Mouse (Mus musculus) stomach, adult 2 months (tissue): ENCODE data around the gene Olfr1359. TPM values are rescaled to one million over a fixed set of nuclear protein-coding genes. Genes with fewer than 3 reads are reported as not detected.

ENCODE experiments used
- polyA plus RNA-seq: library from polyadenylated mRNA; depleted of rRNA; stranded (reverse); fragments of >200 nt; gene quantifications from 2 replicates; pipeline ENCODE4 v1.2.3, GENCODE M21; 2012; rRNA removed

Olfr1359 gene
- polyA plus RNA-seq, result not detected in 2 replicates

GRCm38 (mm10) chr13:21697811-21698210, at the start of gene Olfr1359:
Gene Olfr1359 (plus strand): TSS chr13:21698111.

GRCm38 (mm10) chr13:21663286-21663685, 34.6 kb upstream of the Olfr1359 start, which contains the start of gene Olfr1361:
Gene Olfr1361 (minus strand): TSS chr13:21663386.

GRCm38 (mm10) chr13:21677305-21677704, 20.6 kb upstream of the Olfr1359 start, which contains the start of gene Olfr1360:
Gene Olfr1360 (minus strand): TSS chr13:21677405.

GRCm38 (mm10) chr13:21715864-21716539, 18.1 kb downstream of the Olfr1359 start, which contains the start of the genes Hist1h2bl and Hist1h2ai:
Gene Hist1h2bl (minus strand): TSS chr13:21716143.
Gene Hist1h2ai (plus strand): TSS chr13:21716422.

GRCm38 (mm10) chr13:21717397-21718357, 19.8 kb downstream of the Olfr1359 start, which contains the start of gene Hist1h3h:
Gene Hist1h3h (plus strand): TSS chr13:21717659.

GRCm38 (mm10) chr13:21721757-21722372, 24.0 kb downstream of the Olfr1359 start, which contains the start of gene Hist1h2bm:
Gene Hist1h2bm (plus strand): TSS chr13:21722044.

GRCm38 (mm10) chr13:21734906-21735767, 37.2 kb downstream of the Olfr1359 start, which contains the start of gene Hist1h4j:
Gene Hist1h4j (plus strand): TSS chr13:21735064.

GRCm38 (mm10) chr13:21750159-21751017, 52.5 kb downstream of the Olfr1359 start, which contains the start of gene Hist1h4k:
Gene Hist1h4k (minus strand): TSS chr13:21750505.

GRCm38 (mm10) chr13:21753524-21754285, 55.8 kb downstream of the Olfr1359 start, which contains the start of the genes Hist1h2ak and Hist1h2bn:
Gene Hist1h2ak (minus strand): TSS chr13:21753827.
Gene Hist1h2bn (plus strand): TSS chr13:21754123.

Other genes starting within 250 kb of the Olfr1359 start
- 0.71 and 1.9 TPM in 2 replicates for gene Zscan26, start 244.4 kb upstream of the Olfr1359 start, polyA plus RNA-seq
- 0.08 and 0.15 TPM in 2 replicates for gene Nkapl, start 229.6 kb upstream of the Olfr1359 start, polyA plus RNA-seq
- 0.05 and 0.26 TPM in 2 replicates for gene Zkscan4, start 219.2 kb upstream of the Olfr1359 start, polyA plus RNA-seq
- gene Gm10065, start 218.7 kb upstream of the Olfr1359 start, polyA plus RNA-seq, result not detected in 2 replicates
- gene AK157302, start 202.9 kb upstream of the Olfr1359 start, polyA plus RNA-seq, result not detected in 2 replicates
- 17.8 and 21.1 TPM in 2 replicates for gene Gm11273, start 196.7 kb upstream of the Olfr1359 start, polyA plus RNA-seq
- 0.41 and 0.57 TPM in 2 replicates for gene Zkscan8, start 167.0 kb upstream of the Olfr1359 start, polyA plus RNA-seq
- gene Olfr1366, start 155.3 kb upstream of the Olfr1359 start, polyA plus RNA-seq, result not detected in 2 replicates
- gene Olfr1535, start 138.2 kb upstream of the Olfr1359 start, polyA plus RNA-seq, result not detected in 2 replicates
- gene Olfr1364, start 116.4 kb upstream of the Olfr1359 start, polyA plus RNA-seq, result not detected in 2 replicates
- not detected in 2 replicates for gene Olfr1362, start 84.1 kb upstream of the Olfr1359 start, polyA plus RNA-seq
- not detected in 2 replicates for gene Olfr11, start 55.6 kb upstream of the Olfr1359 start, polyA plus RNA-seq
- not detected in 2 replicates for gene Olfr1361, start 34.7 kb upstream of the Olfr1359 start, polyA plus RNA-seq
- not detected in 2 replicates for gene Olfr1360, start 20.7 kb upstream of the Olfr1359 start, polyA plus RNA-seq
- 2.0 and 2.3 TPM in 2 replicates for gene Hist1h2bl, start 18.0 kb downstream of the Olfr1359 start, polyA plus RNA-seq
- 10.0 and 28.4 TPM in 2 replicates for gene Hist1h2ai, start 18.3 kb downstream of the Olfr1359 start, polyA plus RNA-seq
- gene Hist1h3h, start 19.5 kb downstream of the Olfr1359 start, polyA plus RNA-seq, result 30.9 and 34.4 TPM in 2 replicates
- gene Hist1h2bm, start 23.9 kb downstream of the Olfr1359 start, polyA plus RNA-seq, result 0.27 and 2.2 TPM in 2 replicates
- gene Hist1h4j, start 37.0 kb downstream of the Olfr1359 start, polyA plus RNA-seq, result 1.6 and 2.1 TPM in 2 replicates
- 4.7 and 8.7 TPM in 2 replicates for gene Hist1h4k, start 52.4 kb downstream of the Olfr1359 start, polyA plus RNA-seq
- gene Hist1h2ak, start 55.7 kb downstream of the Olfr1359 start, polyA plus RNA-seq, result 8.2 and 14.0 TPM in 2 replicates
- 1.2 and 4.2 TPM in 2 replicates for gene Hist1h2bn, start 56.0 kb downstream of the Olfr1359 start, polyA plus RNA-seq
- 0.24 TPM in 1 of 2 replicates, not detected in the other for gene Hist1h1b, start 82.5 kb downstream of the Olfr1359 start, polyA plus RNA-seq
- gene Hist1h3i, start 85.3 kb downstream of the Olfr1359 start, polyA plus RNA-seq, result 19.2 and 38.0 TPM in 2 replicates
- gene Hist1h2an, start 89.1 kb downstream of the Olfr1359 start, polyA plus RNA-seq, result 1.5 and 14.1 TPM in 2 replicates
- 0.90 TPM in 1 of 2 replicates, not detected in the other for gene Hist1h2bp, start 89.3 kb downstream of the Olfr1359 start, polyA plus RNA-seq
- 6.4 and 9.3 TPM in 2 replicates for gene Hist1h2bq, start 112.1 kb downstream of the Olfr1359 start, polyA plus RNA-seq
- gene Hist1h2ao, start 112.4 kb downstream of the Olfr1359 start, polyA plus RNA-seq, result not detected in 2 replicates
- gene Hist1h4m, start 113.6 kb downstream of the Olfr1359 start, polyA plus RNA-seq, result not detected in 2 replicates
- 4.8 and 6.7 TPM in 2 replicates for gene Hist1h4n, start 134.1 kb downstream of the Olfr1359 start, polyA plus RNA-seq
- 121 and 393 TPM in 2 replicates for gene Hist1h2ap, start 135.4 kb downstream of the Olfr1359 start, polyA plus RNA-seq
- 6.9 and 8.0 TPM in 2 replicates for gene Hist1h2br, start 135.6 kb downstream of the Olfr1359 start, polyA plus RNA-seq
- 0.03 TPM in 1 of 2 replicates, not detected in the other for gene Zfp184, start 247.0 kb downstream of the Olfr1359 start, polyA plus RNA-seq